Mouse (Mus musculus) ES-E14 (cell line): ENCODE measurements around the gene Irak2. TPM values are rescaled to one million over a fixed set of nuclear protein-coding genes. Genes with fewer than 3 reads are reported as not detected.

Source experiments
- DNase-seq: peaks from one replicate; pipeline ENCODE4 v3.0.0-alpha.2; 2013; ENCODE audit warnings: low read depth, low spot score
- H3K27ac ChIP-seq: 2 replicates; pipeline ENCODE4 v1.5.1; 2012; ENCODE audit warnings: low read depth, mild to moderate bottlenecking, low read length, moderate library complexity, mixed read lengths; ENCODE audit not compliant: poor library complexity, insufficient read depth, severe bottlenecking
- H3K36me3 ChIP-seq: 2 replicates; pipeline ENCODE4 v1.6.1; 2012; ENCODE audit warnings: mild to moderate bottlenecking, low read length, moderate library complexity, mixed read lengths; ENCODE audit not compliant: control insufficient read depth, poor library complexity, insufficient read depth, severe bottlenecking
- H3K4me1 ChIP-seq, 2 experiments: fragments of 150-350 bp in 1 of 2; sonication (generic) in 1 of 2; 2 replicates each; pipeline ENCODE4 v1.6.1; 2012; ENCODE audit warnings: low read length in 2 of 2, mild to moderate bottlenecking in 1 of 2, mixed read lengths in 1 of 2; ENCODE audit not compliant: control insufficient read depth in 2 of 2, insufficient read depth in 2 of 2, poor library complexity in 1 of 2
- H3K4me3 ChIP-seq, 2 experiments: fragments of 150-350 bp in 1 of 2; sonication (generic) in 1 of 2; 2 replicates each; pipeline ENCODE4 v1.5.1; 2012; ENCODE audit warnings: low read length in 2 of 2, low read depth in 1 of 2, mild to moderate bottlenecking in 1 of 2, mixed read lengths in 1 of 2; ENCODE audit not compliant: insufficient read depth in 1 of 2, poor library complexity in 1 of 2, severe bottlenecking in 1 of 2
- H3K9ac ChIP-seq: 2 replicates; pipeline ENCODE4 v1.6.1; 2012; ENCODE audit warnings: low read depth, mild to moderate bottlenecking, low read length, mixed read lengths; ENCODE audit not compliant: poor library complexity, insufficient read depth, severe bottlenecking
- H3K9me3 ChIP-seq: fragments of 150-350 bp; sonication (generic); 2 replicates; pipeline ENCODE4 v1.6.1; 2012; ENCODE audit warnings: low read depth, mild to moderate bottlenecking, low read length; ENCODE audit not compliant: control insufficient read depth, insufficient read depth
- CHD2 ChIP-seq: IDR thresholded peaks from 2 replicates; pipeline ENCODE4 v1.6.1; 2014; ENCODE audit warnings: mild to moderate bottlenecking, low read depth, low read length, inconsistent platforms
- HCFC1 ChIP-seq: IDR thresholded peaks from 2 replicates; pipeline ENCODE4 v1.6.1; 2012; ENCODE audit warnings: low read length, inconsistent platforms, borderline replicate concordance; ENCODE audit not compliant: insufficient read depth
- MAFK ChIP-seq: IDR thresholded peaks from 2 replicates; pipeline ENCODE4 v1.6.1; 2014; ENCODE audit warnings: mild to moderate bottlenecking, low read depth, low read length, inconsistent platforms; ENCODE audit not compliant: insufficient read depth
- ZC3H11A ChIP-seq: IDR thresholded peaks from 2 replicates; pipeline ENCODE4 v1.6.1; 2012; ENCODE audit warnings: low read depth, mild to moderate bottlenecking, inconsistent platforms, low read length, borderline replicate concordance
- ZNF384 ChIP-seq: IDR thresholded peaks from 2 replicates; pipeline ENCODE4 v1.6.1; 2012; ENCODE audit warnings: low read depth, low read length, inconsistent platforms
- in situ Hi-C, 2 experiments: fragments of 600-800 bp; cut with MboI; formaldehyde crosslinking; loops; one replicate each; pipeline ENCODE4 v1.15.1; 2025; ENCODE audit warnings: low sequenced_read_pairs in 2 of 2, inconsistent platforms in 1 of 2; ENCODE audit not compliant: unreplicated experiment in 2 of 2
- total RNA-seq: library from RNA; depleted of rRNA; stranded (reverse); fragments of 300-350 nt; gene quantifications from 2 replicates; pipeline ENCODE4 v1.2.3, GENCODE M21; 2012

The Irak2 gene
- total RNA-seq, 1 experiment, result 22.0 TPM

- DNase-seq, result no peak
- Histone ChIP-seq H3K36me3 (no peaks in the 10 kb centered on the region), H3K4me1 (peaks cover 0 to 29% of the 10 kb centered on the region in 2 experiments; a peak in 2 of 4 replicates), H3K4me3 (no peak overlapping the region), H3K9ac (no peak overlapping the region; the same call in 1 of the 2 replicates), H3K27ac (no peak overlapping the region), H3K9me3 (no peaks in the 10 kb centered on the region)
- in situ Hi-C loops, result no loop called here
- no peak for TF ChIP-seq MAFK
- TF ChIP-seq ZC3H11A, result no peak
- TF ChIP-seq HCFC1, result no peak
- no peak for TF ChIP-seq CHD2
- no peak for TF ChIP-seq ZNF384
Observed at GRCm38 (mm10) chr6:113672989-113673388, 34.7 kb downstream of the Irak2 start.

GRCm38 (mm10) chr6:113675234-113675633, 37.0 kb downstream of the Irak2 start:
- in situ Hi-C loops, result no loop called here
- H3K27ac ChIP-seq, result no peak overlapping the region
- TF ChIP-seq CHD2, result no peak
- no peak for TF ChIP-seq ZC3H11A
- no peak for TF ChIP-seq HCFC1
- TF ChIP-seq ZNF384, result no peak
- no peak for TF ChIP-seq MAFK

GRCm38 (mm10) chr6:113675991-113676390, 37.7 kb downstream of the Irak2 start:
- no peak overlapping the region for H3K4me3 ChIP-seq
- H3K9me3 ChIP-seq, result no peaks in the 10 kb centered on the region
- no peak overlapping the region for H3K27ac ChIP-seq
- no peak for DNase-seq
- H3K9ac ChIP-seq, result no peak overlapping the region; the same call in 1 of the 2 replicates
- H3K36me3 ChIP-seq, result no peaks in the 10 kb centered on the region
- TF ChIP-seq ZNF384 (no peak), CHD2 (no peak), ZC3H11A (no peak), HCFC1 (no peak), MAFK (no peak)
- H3K4me1 ChIP-seq, result peaks cover 0 to 19% of the 10 kb centered on the region in 2 experiments; a peak in 2 of 4 replicates
- in situ Hi-C loops, result no loop called here

More at GRCm38 (mm10) chr6:113675234-113675633, 37.0 kb downstream of the Irak2 start:
- Histone ChIP-seq H3K9me3 (no peaks in the 10 kb centered on the region), H3K9ac (no peak overlapping the region), H3K4me1 (peaks cover 0 to 21% of the 10 kb centered on the region in 2 experiments; a peak in 2 of 4 replicates), H3K4me3 (no peak overlapping the region), H3K36me3 (no peaks in the 10 kb centered on the region)
- no peak for DNase-seq

GRCm38 (mm10) chr6:113677070-113677734, 38.9 kb downstream of the Irak2 start:
- TF ChIP-seq CHD2, result no peak
- no peak for TF ChIP-seq ZC3H11A
- in situ Hi-C loops, result no loop called here
- Histone ChIP-seq H3K4me1 (peaks cover 2 to 20% of the 10 kb centered on the region in 2 experiments; a peak in 2 of 4 replicates), H3K9me3 (no peaks in the 10 kb centered on the region), H3K9ac (no peak overlapping the region), H3K4me3 (no peak overlapping the region), H3K36me3 (no peaks in the 10 kb centered on the region), H3K27ac (peak overlapping the region; percentile 20; the same call in 1 of the 2 replicates)
- DNase-seq, result no peak
